Mouse (Mus musculus): ENCODE data around the gene Stk11. TPM values are rescaled to one million over a fixed set of nuclear protein-coding genes. Genes with fewer than 3 reads are reported as not detected.

Gene Stk11
- polyA plus RNA-seq, 1 experiment from 2014 or later = 13.3 TPM

DNA sequence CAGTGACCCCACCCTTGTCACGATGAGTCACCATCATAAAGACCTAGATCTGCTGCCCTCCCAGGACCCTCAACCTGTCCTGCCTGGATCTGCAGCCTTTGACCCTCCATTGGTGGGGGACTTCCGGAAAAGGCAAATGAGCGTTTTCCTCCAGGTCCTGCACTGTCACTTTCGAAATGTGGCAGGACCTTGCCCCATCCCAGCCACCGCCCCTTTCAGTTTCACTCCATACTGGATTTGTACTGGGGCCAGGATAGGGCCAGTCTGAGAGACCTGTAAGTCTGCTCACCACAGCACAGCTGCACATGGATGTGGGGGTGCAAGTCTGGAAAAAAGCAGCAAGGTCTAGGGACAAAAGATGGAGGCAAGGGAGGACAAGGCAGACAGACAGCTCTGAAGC lies 17.0 kb upstream of the Stk11 start:
- Histone ChIP-seq H3K9ac (no peak overlapping the region), H3K9me3 (no peaks in the 10 kb centered on the region), H3K4me3 (no peak overlapping the region), H3K27ac (replicated peaks) (no peak overlapping the region), H3K36me3 (no peaks in the 10 kb centered on the region), H3K4me2 (no peak overlapping the region), H3K27me3 (no peaks in the 10 kb centered on the region), H3K4me1 (replicated peaks) (peaks cover 34% of the 10 kb centered on the region)
- no peak for ATAC-seq (ENCODE audit: low read depth)
- 85% methylated on average over 5 of the region's 5 CpGs for WGBS

DNA sequence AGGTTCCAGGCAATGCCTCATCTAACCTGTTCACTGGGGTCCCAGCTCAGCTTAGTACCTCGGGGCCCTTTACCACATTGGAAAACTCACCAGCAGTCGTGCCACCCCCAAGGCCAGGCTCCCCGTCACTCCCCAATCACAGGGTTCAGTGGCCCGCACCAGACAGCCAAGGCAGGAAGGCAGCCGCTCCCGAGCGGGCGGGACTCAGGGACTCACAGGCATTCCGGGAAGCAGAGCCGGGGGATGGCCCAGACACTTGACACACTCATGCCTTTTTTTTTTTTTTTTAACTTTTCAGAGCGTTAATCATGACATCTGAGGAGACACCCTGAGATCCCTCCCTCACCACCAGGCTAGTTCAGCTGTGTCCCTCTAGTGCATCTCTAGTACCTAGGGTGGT lies 14.6 kb upstream of the Stk11 start:
- Histone ChIP-seq H3K27me3 (no peaks in the 10 kb centered on the region), H3K36me3 (no peaks in the 10 kb centered on the region), H3K9me3 (no peaks in the 10 kb centered on the region), H3K27ac (replicated peaks) (no peak overlapping the region), H3K9ac (peak overlapping the region; percentile 90; the same call in 1 of the 2 replicates), H3K4me1 (replicated peaks) (peaks cover 34% of the 10 kb centered on the region), H3K4me2 (peak overlapping the region; percentile 91), H3K4me3 (peak overlapping the region; percentile 91; the same call in 1 of the 2 replicates)
- no peak for ATAC-seq (ENCODE audit: low read depth)
- WGBS = 72% methylated on average over 11 of the region's 11 CpGs

DNA sequence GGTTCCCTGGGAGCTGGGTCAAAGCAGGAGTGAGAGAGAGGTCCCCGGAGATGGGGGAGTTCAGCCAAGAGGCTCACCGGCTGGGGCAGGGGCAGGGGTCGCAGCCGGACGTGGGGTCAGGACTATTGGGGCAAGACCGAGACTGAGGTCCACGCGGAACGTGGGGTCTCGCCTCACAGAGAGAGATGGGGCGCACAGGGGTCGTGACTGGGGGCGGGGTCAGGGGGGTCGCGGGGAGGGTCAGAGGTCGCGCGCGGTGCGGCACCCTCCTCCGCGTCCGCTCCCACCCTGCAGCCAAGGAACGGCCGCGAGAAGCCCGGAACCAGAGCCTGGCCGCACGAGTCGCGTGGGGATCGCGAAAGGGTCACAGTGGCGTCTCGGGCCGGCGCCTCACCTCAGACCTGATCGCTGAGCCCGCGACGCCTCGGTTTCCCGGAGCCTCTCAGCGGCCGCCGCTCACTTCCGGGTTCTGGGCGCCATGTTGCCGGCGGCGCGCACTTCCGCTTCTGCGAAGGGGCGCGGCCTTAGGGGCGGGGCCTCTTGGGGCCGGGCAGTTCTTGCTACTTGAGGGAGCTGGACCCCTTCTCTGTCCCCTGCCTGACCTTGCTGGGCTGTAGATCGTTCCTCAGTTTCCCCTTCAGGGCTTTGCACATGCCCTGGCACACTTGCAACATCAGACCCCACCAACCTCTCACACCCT lies 13.2 kb upstream of the Stk11 start:
- Histone ChIP-seq H3K4me1 (replicated peaks) (peaks cover 29% of the 10 kb centered on the region), H3K9ac (peak overlapping the region; percentile 90), H3K4me3 (peak overlapping the region; percentile 91), H3K9me3 (no peaks in the 10 kb centered on the region), H3K27ac (replicated peaks) (peak overlapping the region; percentile 55), H3K4me2 (peak overlapping the region; percentile 91), H3K27me3 (no peaks in the 10 kb centered on the region), H3K36me3 (no peaks in the 10 kb centered on the region)
- ATAC-seq (ENCODE audit: low read depth) = peak; percentile 90
- WGBS = under 1% methylated on average over 56 of the region's 59 CpGs

DNA sequence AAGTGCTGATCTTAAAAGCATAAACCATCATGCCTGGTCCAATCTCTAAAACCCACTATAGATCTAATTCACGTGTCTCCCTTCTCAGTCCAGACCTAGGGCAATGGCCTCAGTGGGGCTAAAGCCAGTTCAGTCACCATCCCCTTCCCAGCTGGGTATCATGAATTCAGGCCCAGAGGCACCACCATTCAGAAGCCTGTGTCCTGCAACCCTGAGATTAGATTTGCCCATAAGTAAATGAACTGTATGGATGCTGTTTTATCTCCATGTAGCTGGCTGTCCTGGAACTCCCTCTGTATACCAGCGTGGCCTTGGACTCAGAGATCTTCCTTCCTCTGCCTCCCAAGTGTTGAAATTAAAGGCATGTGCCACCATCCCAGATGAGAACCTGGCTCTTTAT lies 12.6 kb upstream of the Stk11 start:
- Histone ChIP-seq H3K4me2 (peak overlapping the region; percentile 91), H3K4me1 (replicated peaks) (peaks cover 25% of the 10 kb centered on the region), H3K4me3 (no peak overlapping the region; the same call in 1 of the 2 replicates), H3K9me3 (no peaks in the 10 kb centered on the region), H3K36me3 (no peaks in the 10 kb centered on the region), H3K27ac (replicated peaks) (peak overlapping the region; percentile 55; the same call in 1 of the 2 replicates), H3K27me3 (no peaks in the 10 kb centered on the region), H3K9ac (no peak overlapping the region; the same call in 1 of the 2 replicates)
- ATAC-seq (ENCODE audit: low read depth) = no peak
- 84% methylated on average over 2 of the region's 2 CpGs for WGBS

DNA sequence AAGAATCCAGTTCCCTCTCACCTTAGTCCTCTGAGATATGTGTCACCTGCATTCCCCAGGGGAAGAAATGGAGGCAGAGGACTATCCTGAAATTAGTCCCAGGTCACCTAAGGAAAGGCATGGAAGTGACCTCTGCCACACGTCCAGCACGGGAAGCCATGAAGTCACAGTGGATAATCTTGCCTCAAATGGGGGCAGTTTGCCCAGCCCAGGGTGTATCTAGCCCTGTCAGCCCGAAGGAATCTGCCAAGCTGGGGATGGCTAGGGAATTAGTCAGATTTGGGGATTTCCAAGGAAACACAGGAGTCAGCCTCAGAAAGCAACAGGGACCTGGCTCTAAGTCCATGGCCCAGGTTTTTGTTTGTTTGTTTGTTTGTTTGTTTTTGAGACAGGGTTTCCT lies 11.4 kb upstream of the Stk11 start:
- peaks cover 25% of the 10 kb centered on the region for H3K4me1 ChIP-seq (replicated peaks)
- WGBS = 88% methylated on average over 3 of the region's 3 CpGs
- no peaks in the 10 kb centered on the region for H3K27me3 ChIP-seq
- no peak overlapping the region for H3K9ac ChIP-seq
- no peak overlapping the region for H3K4me3 ChIP-seq
- no peaks in the 10 kb centered on the region for H3K9me3 ChIP-seq
- ATAC-seq (ENCODE audit: low read depth) = no peak
- no peaks in the 10 kb centered on the region for H3K36me3 ChIP-seq
- no peak overlapping the region for H3K4me2 ChIP-seq
- H3K27ac ChIP-seq (replicated peaks) = no peak overlapping the region

DNA sequence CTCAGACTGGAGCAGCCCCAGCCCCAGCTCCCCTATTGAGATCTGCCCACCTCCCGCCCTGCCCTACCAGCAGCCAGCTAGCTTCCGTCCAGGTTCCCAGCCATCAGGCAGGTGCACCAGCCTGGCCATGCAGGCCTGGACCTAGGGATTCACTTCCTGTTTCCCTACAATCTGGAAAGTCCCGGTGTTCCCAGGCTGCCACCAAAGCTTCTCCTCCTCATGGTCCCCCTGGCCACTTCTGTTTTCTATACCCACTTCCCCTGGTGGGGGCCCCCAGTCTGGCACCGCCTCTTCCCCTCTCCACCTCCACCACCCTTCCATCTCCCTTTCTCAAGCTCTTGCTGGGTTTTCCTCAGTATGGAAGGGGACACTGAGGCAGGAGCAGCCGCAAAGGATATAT lies 10.1 kb upstream of the Stk11 start, which contains the start of gene Sbno2:
TSS of gene Sbno2 (minus strand) at position 112 of the 400 bp plus-strand sequence.
- peaks cover 21% of the 10 kb centered on the region for H3K4me1 ChIP-seq (replicated peaks)
- H3K27me3 ChIP-seq = no peaks in the 10 kb centered on the region
- H3K4me2 ChIP-seq = no peak within 1 kb of the TSS
- WGBS = 71% methylated on average over 5 of the region's 5 CpGs
- H3K4me3 ChIP-seq = no peak within 1 kb of the TSS
- H3K9me3 ChIP-seq = no peaks in the 10 kb centered on the region
- no peaks in the 10 kb centered on the region for H3K36me3 ChIP-seq
- no peak within 1 kb of the TSS for H3K9ac ChIP-seq
- no peak within 1 kb of the TSS for H3K27ac ChIP-seq (replicated peaks)
- no peak for ATAC-seq (ENCODE audit: low read depth)

DNA sequence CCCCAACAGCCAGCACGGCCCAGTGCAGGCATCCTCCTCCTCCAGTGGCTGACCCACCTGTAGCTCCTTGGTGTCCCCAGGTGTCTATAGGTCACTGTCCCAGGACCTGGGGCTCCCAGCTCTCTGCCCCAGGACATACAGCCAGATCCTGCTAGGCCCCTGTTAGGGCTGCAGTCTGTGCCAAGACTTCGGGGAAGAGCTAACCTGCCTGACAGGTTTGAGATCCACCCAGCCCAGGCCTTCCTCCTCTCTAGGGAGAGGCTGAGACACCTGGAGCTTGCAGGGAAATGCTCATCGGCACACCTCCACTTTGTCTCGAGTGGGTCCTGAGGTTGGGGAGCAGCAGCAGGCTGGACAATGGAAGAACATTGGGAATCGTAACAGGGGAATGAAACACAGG lies 9.7 kb upstream of the Stk11 start:
- no peaks in the 10 kb centered on the region for H3K27me3 ChIP-seq
- H3K9me3 ChIP-seq = no peaks in the 10 kb centered on the region
- no peak overlapping the region for H3K4me3 ChIP-seq
- ATAC-seq (ENCODE audit: low read depth) = no peak
- H3K27ac ChIP-seq (replicated peaks) = no peak overlapping the region
- no peak overlapping the region for H3K9ac ChIP-seq
- H3K36me3 ChIP-seq = no peaks in the 10 kb centered on the region
- WGBS = 70% methylated on average over 5 of the region's 5 CpGs
- H3K4me2 ChIP-seq = no peak overlapping the region
- peaks cover 16% of the 10 kb centered on the region for H3K4me1 ChIP-seq (replicated peaks)

DNA sequence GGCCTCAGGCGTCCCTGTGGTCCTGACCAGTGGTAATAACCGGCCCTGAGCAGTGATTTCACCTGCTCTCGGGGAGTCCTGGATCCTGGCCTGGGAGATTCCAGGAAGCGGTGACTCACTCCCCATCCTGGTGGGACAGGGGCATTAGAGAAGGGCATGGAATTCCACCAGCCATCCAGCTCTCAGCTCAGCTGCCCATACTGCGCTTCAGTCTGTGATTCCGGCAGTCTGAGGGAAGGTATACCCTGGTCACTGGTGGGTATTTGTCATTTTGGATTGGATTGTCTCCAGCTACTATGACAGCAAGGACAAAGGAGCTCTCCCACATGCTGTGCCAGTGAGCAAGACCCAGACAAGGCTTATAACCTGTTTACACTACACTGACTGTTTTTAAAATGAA lies 7.9 kb upstream of the Stk11 start:
- Histone ChIP-seq H3K4me3 (no peak overlapping the region), H3K27ac (replicated peaks) (no peak overlapping the region), H3K4me1 (replicated peaks) (0 out of 2 replicates have a peak, but pooled peaks cover 4% of the 10 kb centered on the region), H3K27me3 (no peaks in the 10 kb centered on the region), H3K36me3 (no peaks in the 10 kb centered on the region), H3K9ac (no peak overlapping the region), H3K9me3 (no peaks in the 10 kb centered on the region), H3K4me2 (no peak overlapping the region)
- ATAC-seq (ENCODE audit: low read depth) = no peak
- WGBS = 62% methylated on average over 6 of the region's 6 CpGs

DNA sequence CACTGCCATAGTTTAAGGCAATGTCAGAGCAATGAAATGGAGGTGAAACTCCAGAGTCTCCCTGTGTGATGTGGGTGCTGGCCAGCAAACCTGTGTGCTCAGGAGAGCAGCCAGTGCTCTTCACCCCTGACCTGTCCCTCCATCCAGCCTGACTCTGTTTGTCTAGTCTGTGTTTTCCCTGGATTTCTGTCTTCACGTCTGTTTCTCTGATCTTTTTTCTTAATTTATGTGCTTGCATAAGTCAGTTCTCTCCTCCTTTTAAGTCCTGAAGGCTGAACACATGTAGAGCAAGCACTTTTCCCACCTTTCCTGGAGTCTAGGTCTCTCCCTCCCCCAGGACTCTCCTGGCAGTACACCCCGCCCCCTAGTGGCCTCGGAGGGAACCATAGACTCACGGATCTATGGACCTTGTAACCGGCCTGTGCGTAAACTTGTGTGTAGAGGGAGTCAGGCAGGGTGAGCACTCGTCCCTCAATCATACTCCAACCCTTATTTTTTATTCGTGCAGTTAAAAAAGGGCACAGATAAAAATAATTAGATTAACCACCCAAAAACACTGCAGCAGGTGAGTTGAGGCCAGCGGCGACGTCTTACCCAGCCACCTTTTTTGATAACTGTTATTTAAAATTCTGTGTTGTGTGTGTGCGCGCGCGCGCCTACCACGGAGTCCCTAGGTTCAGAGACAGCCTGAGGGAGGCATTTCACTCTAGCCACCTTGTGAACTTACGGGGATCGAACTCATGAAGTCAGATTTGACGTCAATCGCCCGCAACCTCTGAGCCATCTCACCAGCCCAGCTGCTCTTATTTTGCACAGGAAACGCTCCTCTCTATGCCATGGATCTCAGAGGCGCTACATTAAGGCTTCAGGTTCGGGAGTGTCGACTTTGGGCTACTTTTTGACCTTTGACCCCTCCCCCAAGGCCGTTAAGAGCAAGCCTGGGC lies 990 bp upstream of the Stk11 start:
- H3K4me2 ChIP-seq = peak overlapping the region; percentile 58
- H3K4me3 ChIP-seq = peak overlapping the region; percentile 69
- H3K4me1 ChIP-seq (replicated peaks) = peaks cover 41% of the 10 kb centered on the region
- H3K9ac ChIP-seq = peak overlapping the region; percentile 63; the same call in 1 of the 2 replicates
- H3K27ac ChIP-seq (replicated peaks) = peak overlapping the region; percentile 77
- no peaks in the 10 kb centered on the region for H3K27me3 ChIP-seq
- peak; percentile 62 for ATAC-seq (ENCODE audit: low read depth)
- 2% methylated on average over 27 of the region's 27 CpGs for WGBS
- H3K9me3 ChIP-seq = no peaks in the 10 kb centered on the region
- H3K36me3 ChIP-seq = no peaks in the 10 kb centered on the region

DNA sequence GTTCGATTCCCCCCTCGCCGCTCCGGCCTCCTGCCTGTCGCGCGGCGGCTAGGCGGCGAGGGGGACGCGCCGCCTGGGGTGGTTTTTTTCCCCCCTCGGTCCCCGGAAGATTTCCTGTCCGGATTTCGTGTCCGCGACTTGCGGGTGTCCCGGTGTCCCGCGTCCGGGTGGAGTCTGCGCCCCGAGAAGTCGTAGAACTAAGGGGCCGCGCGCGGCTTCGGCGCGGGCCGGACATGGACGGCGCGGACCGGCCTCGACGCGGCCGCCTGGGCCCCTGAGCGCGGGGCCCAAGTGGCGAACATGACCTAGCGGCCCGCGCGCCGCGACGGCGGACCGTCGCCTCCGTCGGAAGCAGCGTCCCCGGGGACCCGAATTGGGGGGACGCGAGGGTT lies 337 bp downstream of the Stk11 start:
- H3K9me3 ChIP-seq = no peaks in the 10 kb centered on the region
- H3K4me2 ChIP-seq = peak overlapping the region; percentile 91
- peak overlapping the region; percentile 91 for H3K9ac ChIP-seq
- H3K36me3 ChIP-seq = peaks cover 11% of the 10 kb centered on the region
- no peaks in the 10 kb centered on the region for H3K27me3 ChIP-seq
- peaks cover 54% of the 10 kb centered on the region for H3K4me1 ChIP-seq (replicated peaks)
- peak overlapping the region; percentile 69 for H3K4me3 ChIP-seq
- WGBS = under 1% methylated on average over 63 of the region's 63 CpGs
- peak overlapping the region; percentile 83 for H3K27ac ChIP-seq (replicated peaks)
- no peak for ATAC-seq (ENCODE audit: low read depth)

DNA sequence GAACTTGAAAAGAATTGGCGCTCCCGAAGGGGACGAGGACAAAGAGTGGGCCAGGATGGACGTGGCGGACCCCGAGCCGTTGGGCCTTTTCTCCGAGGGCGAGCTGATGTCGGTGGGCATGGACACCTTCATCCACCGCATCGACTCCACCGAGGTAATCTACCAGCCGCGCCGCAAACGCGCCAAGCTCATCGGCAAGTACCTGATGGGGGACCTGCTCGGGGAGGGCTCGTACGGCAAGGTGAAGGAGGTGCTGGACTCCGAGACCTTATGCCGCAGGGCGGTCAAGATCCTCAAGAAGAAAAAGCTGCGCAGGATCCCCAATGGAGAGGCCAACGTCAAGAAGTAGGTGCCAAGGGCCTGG lies 942 bp downstream of the Stk11 start:
- Histone ChIP-seq H3K9me3 (no peaks in the 10 kb centered on the region), H3K27me3 (no peaks in the 10 kb centered on the region), H3K4me2 (peak overlapping the region; percentile 91), H3K4me3 (peak overlapping the region; percentile 69), H3K4me1 (replicated peaks) (peaks cover 54% of the 10 kb centered on the region), H3K27ac (replicated peaks) (peak overlapping the region; percentile 33), H3K36me3 (peaks cover 15% of the 10 kb centered on the region), H3K9ac (peak overlapping the region; percentile 91)
- WGBS = under 1% methylated on average over 27 of the region's 27 CpGs
- no peak for ATAC-seq (ENCODE audit: low read depth)

Measured in neural tube, embryonic 13.5 days (tissue).